Mouse (Mus musculus) adrenal gland, adult (tissue): ENCODE measurements around the gene Lcor.

Experiments
- DNase-seq, 2 experiments: peaks; one replicate each; pipeline ENCODE4 v3.0.0; 2022 to 2023; ENCODE audit warnings: low spot score in 1 of 2; ENCODE audit not compliant: inconsistent age in 2 of 2

The Lcor gene

GRCm38 (mm10) chr19:41474943-41475342 lies 7.5 kb upstream of the Lcor start:
- DNase-seq, result peak; percentile 13 to 68

- DNase-seq, result no peak
Observed at GRCm38 (mm10) chr19:41476530-41477249, 5.7 kb upstream of the Lcor start.

GRCm38 (mm10) chr19:41481030-41481886 lies 1.2 kb upstream of the Lcor start:
- DNase-seq, result peak; percentile 31 to 81

- DNase-seq, result no peak
Observed at GRCm38 (mm10) chr19:41481887-41482189, 599 bp upstream of the Lcor start.

DNA sequence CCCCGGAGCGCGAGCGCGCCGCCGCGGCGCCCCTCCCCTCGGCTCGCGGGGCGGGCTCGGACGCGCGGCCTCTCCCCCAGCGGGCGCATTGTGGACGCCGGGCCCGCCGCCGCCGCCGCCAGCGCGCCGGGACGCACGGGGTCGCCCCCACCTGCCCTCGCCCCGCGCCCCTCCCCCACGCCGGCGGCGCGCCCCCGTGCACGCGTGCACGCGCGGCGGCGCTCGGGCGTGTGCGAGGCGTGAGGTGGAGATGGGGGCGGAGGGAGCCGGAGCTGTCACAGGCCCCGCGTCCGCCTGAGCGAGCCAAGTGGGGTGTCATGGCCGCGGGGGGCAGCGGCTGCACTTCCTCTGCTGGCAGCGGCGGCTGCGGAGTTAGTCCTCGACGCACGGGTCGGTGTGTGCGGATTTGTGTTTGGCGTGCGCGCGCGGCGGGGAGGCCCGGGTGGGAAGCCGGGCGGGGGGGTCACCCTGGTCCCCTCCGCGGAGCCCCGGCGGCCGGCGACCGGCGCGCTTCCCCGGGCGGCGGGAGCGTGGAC lies 540 bp downstream of the Lcor start:
- DNase-seq, result peak; percentile 84 to 91

GRCm38 (mm10) chr19:41483445-41484040 lies 1.1 kb downstream of the Lcor start:
- DNase-seq, result peak in 1 of 2 experiments; percentile 78

DNA sequence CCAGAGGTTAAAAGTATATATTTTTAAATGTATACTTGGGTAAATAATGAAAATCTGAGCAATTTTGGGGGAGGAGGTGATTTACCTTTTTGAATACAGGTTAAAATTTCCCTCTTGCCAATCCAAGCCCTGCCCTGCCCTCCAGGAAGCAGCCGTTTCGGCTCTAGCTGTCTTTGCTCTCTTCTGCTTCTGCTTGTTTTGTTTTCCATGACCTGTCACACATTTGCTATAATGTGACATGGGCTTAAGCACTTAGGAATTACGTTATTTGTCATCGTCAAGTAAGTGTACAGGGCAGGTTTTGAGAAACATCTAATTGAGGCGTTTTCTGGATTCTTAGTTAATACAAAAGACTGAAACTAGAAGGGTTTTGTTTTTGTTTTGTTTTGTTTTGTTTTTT lies 1.9 kb downstream of the Lcor start:
- DNase-seq, result no peak

GRCm38 (mm10) chr19:41495382-41496032 lies 13.1 kb downstream of the Lcor start:
- DNase-seq, result peak; percentile 30 to 63

- no peak for DNase-seq
Observed at GRCm38 (mm10) chr19:41496058-41496457, 13.6 kb downstream of the Lcor start.

- DNase-seq, result no peak
Observed at GRCm38 (mm10) chr19:41507872-41508271, 25.4 kb downstream of the Lcor start.

DNA sequence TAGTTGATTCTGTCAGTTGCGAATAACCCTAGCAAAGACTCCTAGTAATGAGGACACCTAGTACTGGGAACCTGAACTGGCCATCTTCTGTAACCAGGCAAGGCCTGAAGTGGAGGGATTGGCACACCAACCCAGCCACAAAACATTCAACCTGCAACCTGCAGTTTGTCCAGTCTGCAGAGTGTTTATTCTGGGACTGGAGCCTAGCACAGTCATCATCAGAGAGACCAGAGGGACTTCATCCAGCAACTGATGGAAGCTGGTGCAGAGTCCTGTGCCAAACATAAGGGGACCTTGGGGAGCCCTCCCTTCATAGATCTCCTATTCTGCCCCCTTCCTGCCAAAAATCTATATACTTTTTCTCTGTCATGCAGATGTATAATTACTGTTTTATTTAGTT lies 32.4 kb downstream of the Lcor start:
- no peak for DNase-seq

GRCm38 (mm10) chr19:41515549-41515948 lies 33.1 kb downstream of the Lcor start:
- DNase-seq, result no peak

DNA sequence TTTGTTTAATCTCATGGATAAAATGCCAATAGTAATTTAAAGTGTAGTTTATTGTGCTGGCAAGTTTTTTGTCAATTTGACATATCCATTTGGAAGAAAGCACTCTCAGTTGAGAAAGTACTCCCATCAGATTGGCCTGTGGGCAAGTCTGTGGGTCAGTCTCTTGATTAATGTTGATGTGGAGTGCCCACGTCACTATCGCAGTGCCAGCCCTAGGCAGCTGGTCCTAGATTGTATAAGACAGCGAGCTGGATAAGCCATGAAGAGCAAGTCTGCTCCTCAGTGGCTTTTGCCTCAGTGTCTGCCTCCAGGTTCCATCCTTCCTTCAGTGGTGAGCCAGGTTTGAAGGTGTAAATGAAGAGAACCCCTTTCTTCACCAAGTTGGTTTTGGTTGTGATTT lies 34.6 kb downstream of the Lcor start:
- no peak for DNase-seq

- DNase-seq, result no peak
Observed at GRCm38 (mm10) chr19:41519121-41519520, 36.7 kb downstream of the Lcor start.

DNA sequence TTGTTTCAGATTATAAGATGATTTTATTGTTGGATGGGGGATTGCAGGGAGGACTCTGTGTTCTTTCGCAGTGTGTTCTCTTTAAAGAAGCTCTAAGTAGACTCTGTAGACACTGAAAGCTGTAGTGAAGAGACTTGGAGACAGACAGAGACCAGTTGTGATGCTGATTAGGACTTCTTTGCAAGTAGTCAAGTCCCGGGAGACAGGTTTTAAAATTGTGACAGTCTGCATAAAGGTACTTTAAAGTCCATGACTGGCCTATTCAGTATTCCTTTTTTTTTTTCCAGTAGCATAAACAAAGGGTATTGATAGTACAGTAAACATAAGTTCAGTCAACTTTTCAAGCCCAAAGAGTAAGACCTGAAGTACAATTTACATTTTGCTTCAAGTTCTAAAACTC lies 39.8 kb downstream of the Lcor start:
- DNase-seq, result no peak

GRCm38 (mm10) chr19:41523798-41524563 lies 41.5 kb downstream of the Lcor start:
- DNase-seq, result peak in 1 of 2 experiments; percentile 54

- no peak for DNase-seq
Observed at GRCm38 (mm10) chr19:41529169-41529568, 46.7 kb downstream of the Lcor start.

DNA sequence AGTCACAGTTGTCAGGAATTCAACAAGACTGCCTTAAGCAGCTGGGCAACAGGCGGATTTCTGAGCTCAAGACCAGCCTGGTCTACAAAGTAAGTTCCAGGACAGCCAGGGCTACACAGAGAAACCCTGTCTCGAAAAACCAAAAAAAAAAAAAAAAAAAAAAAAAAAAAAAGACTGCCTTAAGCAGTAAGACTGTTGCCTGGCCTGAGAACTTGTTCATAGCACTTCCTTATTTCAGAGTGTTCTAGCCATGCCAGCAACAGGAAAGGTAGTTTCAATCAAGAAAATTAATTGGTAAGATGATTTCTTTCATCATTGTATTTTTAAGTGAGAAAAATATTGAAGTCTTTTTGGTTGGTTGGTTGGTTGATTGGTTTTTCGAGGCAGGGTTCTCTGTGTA lies 51.6 kb downstream of the Lcor start:
- no peak for DNase-seq

GRCm38 (mm10) chr19:41556981-41557380 lies 74.5 kb downstream of the Lcor start:
- no peak for DNase-seq

DNA sequence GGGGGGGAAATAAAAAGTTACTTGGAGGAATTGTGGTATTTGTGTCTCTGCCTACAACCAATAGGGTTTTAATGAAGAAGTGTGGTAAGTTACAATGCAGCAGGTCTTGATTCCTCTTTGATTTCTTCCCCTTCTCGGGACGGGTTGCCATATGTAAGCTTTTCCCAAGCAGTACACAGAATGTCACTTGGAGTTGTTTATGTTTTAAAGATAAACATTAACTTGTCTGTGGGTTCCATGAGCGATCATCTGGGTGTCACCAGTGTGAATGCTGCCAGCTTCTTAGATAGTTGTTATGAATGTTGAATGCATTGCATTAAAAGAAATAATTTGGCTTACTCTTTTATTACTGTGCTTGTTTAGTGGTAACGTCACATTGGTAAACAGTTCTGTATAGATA lies 75.1 kb downstream of the Lcor start:
- no peak for DNase-seq
